Mouse (Mus musculus) liver, adult 2 months (tissue): Measurements from ENCODE around the gene Ndufs4. TPM values are rescaled to one million over a fixed set of nuclear protein-coding genes. Genes with fewer than 3 reads are reported as not detected.

ENCODE experiments used
- DNase-seq: peaks from one replicate; pipeline ENCODE4 v3.0.0-alpha.2; 2011; ENCODE audit warnings: low read depth, low spot score; ENCODE audit errors: extremely low read depth
- H3K27ac ChIP-seq: fragments of 200-500 bp; replicated peaks from 2 replicates; pipeline ENCODE4 v1.5.1; 2012; ENCODE audit warnings: low read depth, mild to moderate bottlenecking, control low read depth, inconsistent platforms, low read length; ENCODE audit not compliant: insufficient read depth
- H3K27me3 ChIP-seq: fragments of 200-500 bp; 2 replicates; pipeline ENCODE4 v1.6.1; 2012; ENCODE audit warnings: mild to moderate bottlenecking, moderate library complexity, low read length, inconsistent platforms; ENCODE audit not compliant: control insufficient read depth, insufficient read depth
- H3K36me3 ChIP-seq: fragments of 200-500 bp; 2 replicates; pipeline ENCODE4 v1.6.1; 2012; ENCODE audit warnings: low read length, inconsistent platforms; ENCODE audit not compliant: control insufficient read depth, insufficient read depth
- H3K4me1 ChIP-seq: fragments of 200-500 bp; 2 replicates; pipeline ENCODE4 v1.6.1; 2011; ENCODE audit warnings: low read length; ENCODE audit not compliant: control insufficient read depth, insufficient read depth
- H3K4me3 ChIP-seq: fragments of 200-500 bp; 2 replicates; pipeline ENCODE4 v1.5.1; 2011; ENCODE audit warnings: low read depth, mild to moderate bottlenecking, control low read depth, low read length, moderate library complexity; ENCODE audit not compliant: insufficient read depth
- H3K79me2 ChIP-seq: fragments of 200-500 bp; 2 replicates; pipeline ENCODE4 v1.6.1; 2012; ENCODE audit warnings: inconsistent platforms, mild to moderate bottlenecking, low read length, moderate library complexity; ENCODE audit not compliant: control insufficient read depth, insufficient read depth
- H3K9ac ChIP-seq: fragments of 200-500 bp; 2 replicates; pipeline ENCODE4 v1.6.1; 2012; ENCODE audit warnings: low read depth, mild to moderate bottlenecking, control low read depth, inconsistent platforms, low read length
- CTCF ChIP-seq: fragments of 200-500 bp; IDR thresholded peaks from 2 replicates; pipeline ENCODE4 v1.5.1; 2011; ENCODE audit warnings: low read depth, low read length, control low read depth
- POLR2A ChIP-seq: fragments of 200-500 bp; IDR thresholded peaks from 2 replicates; pipeline ENCODE4 v1.6.1; 2011; ENCODE audit warnings: low read length, control low read depth; ENCODE audit not compliant: insufficient read depth; ENCODE audit errors: extremely low read depth
- WGBS: fragments of 180-500 bp; shearing (Covaris S2); methylation state at CpG from one replicate; pipeline ENCODE4 v1.1.7; 2018; 5-methylcytosine and 5-hydroxymethylcytosine counted together
- polyA plus RNA-seq: library from polyadenylated mRNA; depleted of rRNA; stranded (reverse); fragments of >200 nt; gene quantifications from 2 replicates; pipeline ENCODE4 v1.2.3, GENCODE M21; 2012
- total RNA-seq: library from RNA; depleted of rRNA; stranded (reverse); fragments of >200 nt; gene quantifications from 2 replicates; pipeline ENCODE4 v1.2.3, GENCODE M21; 2014

The Ndufs4 gene
- total and polyA plus RNA-seq, 2 experiments, result 70.5 to 172 TPM

DNA sequence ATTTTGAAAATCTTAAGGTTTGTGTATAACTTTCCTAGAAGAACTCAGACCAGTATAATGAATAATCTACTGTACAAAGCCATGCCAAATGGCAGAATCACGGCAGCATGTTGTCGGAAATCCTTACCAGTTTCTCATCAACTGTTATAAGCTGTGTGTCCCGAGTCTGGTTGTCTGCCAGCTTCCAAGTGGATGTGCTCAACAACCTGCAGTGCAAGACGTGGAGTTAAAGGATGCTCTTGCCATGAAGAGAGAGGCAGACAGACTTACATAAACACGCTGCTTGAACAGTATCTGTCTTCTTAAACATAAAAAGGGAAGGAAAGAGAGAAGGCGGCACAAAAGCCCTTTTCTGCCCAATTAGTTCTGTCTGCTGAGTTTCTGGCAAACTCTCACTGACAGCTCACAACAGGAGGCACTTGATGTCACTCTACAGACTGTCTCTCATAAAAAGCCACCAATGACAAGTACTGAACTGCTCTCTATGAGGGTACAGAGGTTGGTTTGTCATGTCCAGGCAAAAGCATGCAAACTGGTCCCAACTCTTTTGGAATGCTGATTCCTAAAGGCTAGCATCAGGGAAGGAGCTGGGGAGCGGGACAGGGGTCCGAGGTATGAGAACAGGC lies 36.6 kb downstream of the Ndufs4 start:
- 90% methylated on average over 8 of the region's 8 CpGs for WGBS
- TF ChIP-seq CTCF (no peak), POLR2A (no peak)

DNA sequence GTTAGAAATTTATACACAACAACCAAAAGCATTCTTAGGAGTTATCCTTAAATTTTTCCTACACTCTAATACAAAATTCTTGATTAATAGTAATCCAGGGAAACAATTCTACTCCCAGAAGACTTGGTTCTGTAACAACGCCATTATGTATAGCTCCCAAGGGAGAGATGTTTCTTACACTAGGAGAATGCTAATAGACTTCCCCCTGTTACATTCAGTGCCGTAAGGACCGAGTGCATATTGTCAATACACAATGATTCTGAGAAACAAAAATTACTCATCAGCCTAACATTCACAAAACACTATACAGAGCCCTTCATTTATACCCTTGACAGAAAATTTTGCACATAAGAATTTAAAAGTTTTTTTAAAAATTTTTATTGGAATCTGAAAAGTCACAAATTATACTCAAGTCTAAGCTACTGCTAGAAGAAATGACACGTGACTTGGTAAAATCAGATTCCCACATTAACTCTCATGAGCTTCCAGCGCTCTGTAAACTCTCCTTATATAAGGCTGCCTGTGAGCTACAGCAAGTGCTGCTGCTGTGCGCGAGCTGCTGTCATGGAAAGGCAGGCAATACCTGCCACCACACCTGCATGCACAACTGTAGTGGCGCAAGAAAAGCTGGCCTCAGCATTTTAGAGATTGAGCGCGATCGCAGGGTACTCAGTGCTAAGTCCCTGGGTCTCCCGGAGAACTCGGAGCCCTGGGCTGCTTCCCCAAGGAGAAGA lies 42.9 kb downstream of the Ndufs4 start:
- Histone ChIP-seq H3K9ac (no peak overlapping the region), H3K4me3 (no peak overlapping the region), H3K27ac (no peak overlapping the region), H3K36me3 (no peaks in the 10 kb centered on the region), H3K27me3 (no peaks in the 10 kb centered on the region), H3K4me1 (peaks cover 4% of the 10 kb centered on the region), H3K79me2 (peaks cover 13% of the 10 kb centered on the region; the same call in 1 of the 2 replicates)
- 96% methylated on average over 13 of the region's 13 CpGs for WGBS
- TF ChIP-seq CTCF (no peak), POLR2A (no peak)
- DNase-seq, result no peak

More for the DNA sequence above, 36.6 kb downstream of the Ndufs4 start:
- Histone ChIP-seq H3K79me2 (peaks cover 3% of the 10 kb centered on the region; the same call in 1 of the 2 replicates), H3K27ac (no peak overlapping the region), H3K9ac (no peak overlapping the region), H3K4me3 (no peak overlapping the region), H3K27me3 (no peaks in the 10 kb centered on the region), H3K4me1 (peaks cover 4% of the 10 kb centered on the region), H3K36me3 (no peaks in the 10 kb centered on the region; the same call in 1 of the 2 replicates)
- no peak for DNase-seq

DNA sequence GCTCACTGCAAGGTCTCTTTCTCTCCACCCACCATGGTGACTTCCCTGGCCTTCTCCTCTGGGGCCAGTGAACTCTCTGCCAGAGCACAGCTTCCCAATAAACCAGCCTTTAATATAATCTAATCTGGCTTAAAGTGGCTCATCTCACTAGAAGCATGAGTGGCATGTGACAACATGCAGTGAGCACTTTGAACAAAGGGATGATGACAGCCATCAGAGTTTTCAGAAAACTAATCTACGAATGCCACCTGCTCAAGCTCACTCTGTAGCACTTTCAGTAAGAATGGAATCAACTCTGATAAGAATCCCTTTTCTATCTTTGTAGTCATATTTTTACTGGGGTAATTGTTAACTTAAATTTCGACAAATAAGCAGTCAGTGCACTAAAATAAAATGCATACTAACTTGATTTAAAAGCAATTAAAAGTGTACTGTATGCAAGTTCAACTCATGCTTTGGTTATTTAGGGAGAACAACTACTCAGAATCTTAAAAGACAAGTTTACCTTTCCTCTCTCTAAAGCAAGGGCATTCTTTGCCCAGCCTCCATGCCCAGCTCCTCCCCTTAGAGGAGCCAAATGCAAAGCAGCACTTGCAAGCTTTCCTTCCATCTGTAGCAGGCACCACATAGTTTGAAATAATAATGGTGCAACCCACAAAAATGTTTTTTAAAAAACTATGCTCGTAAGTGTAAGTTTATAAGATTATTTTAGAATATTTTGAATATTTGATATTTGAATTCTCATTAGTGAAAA lies 43.7 kb downstream of the Ndufs4 start:
- TF ChIP-seq POLR2A (no peak), CTCF (no peak)
- Histone ChIP-seq H3K27ac (no peak overlapping the region), H3K36me3 (no peaks in the 10 kb centered on the region), H3K27me3 (no peaks in the 10 kb centered on the region), H3K4me3 (no peak overlapping the region), H3K9ac (no peak overlapping the region), H3K4me1 (peaks cover 4% of the 10 kb centered on the region), H3K79me2 (peaks cover 13% of the 10 kb centered on the region; the same call in 1 of the 2 replicates)
- no peak for DNase-seq
- WGBS, result 86% methylated on average over 3 of the region's 3 CpGs

DNA sequence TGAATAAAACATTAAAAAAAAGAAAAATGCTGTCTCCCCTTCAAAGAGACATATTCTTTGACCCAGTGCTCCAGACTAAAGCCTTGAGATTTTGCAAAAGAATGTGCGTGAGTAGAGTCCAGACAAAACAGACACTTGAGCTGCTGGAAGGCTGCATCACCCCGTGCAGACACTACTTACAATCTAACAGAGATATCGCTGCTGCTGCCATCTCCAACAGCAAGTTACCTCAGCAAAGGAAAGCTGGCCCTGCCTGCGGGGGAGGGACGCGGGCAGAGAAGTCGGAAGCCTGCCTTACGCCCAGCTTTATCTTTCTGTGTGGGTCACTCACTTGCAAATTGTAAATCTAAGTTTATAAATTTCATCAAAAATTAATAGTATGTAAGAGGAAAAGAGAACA lies 45.1 kb downstream of the Ndufs4 start:
- Histone ChIP-seq H3K27ac (no peak overlapping the region), H3K79me2 (peaks cover 20% of the 10 kb centered on the region; the same call in 1 of the 2 replicates), H3K9ac (no peak overlapping the region), H3K4me3 (no peak overlapping the region), H3K4me1 (peaks cover 1% of the 10 kb centered on the region; the same call in 1 of the 2 replicates), H3K27me3 (no peaks in the 10 kb centered on the region), H3K36me3 (no peaks in the 10 kb centered on the region)
- WGBS, result 74% methylated on average over 8 of the region's 8 CpGs
- TF ChIP-seq CTCF (no peak), POLR2A (no peak)
- no peak for DNase-seq

DNA sequence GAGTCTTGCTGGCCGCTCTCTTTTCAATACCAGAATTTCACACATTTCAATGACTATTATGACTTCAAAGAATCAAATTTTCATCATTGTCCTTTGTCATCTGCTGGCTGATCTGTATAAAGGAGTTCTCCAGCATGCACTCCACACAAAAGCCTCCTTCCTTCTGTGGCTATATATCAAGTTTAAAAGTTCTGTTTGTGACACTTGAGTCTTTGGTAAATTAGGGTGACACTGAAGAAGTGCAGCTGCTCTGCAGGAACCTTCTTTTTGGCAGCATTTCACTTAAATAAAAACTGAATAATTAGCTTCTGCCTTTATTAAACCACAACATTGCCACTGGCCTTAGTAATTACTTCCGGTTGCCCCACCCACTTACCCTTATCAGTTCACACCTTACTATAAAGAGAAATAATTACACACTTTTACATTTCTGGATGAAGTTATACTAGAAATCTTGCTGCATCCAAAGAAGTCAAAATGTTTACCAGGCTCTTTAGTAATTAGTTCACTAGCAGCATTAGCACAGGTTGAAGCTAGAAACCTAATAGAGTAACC lies 68.1 kb downstream of the Ndufs4 start:
- DNase-seq, result no peak
- H3K27ac ChIP-seq, result no peak overlapping the region
- TF ChIP-seq CTCF, result no peak
- TF ChIP-seq POLR2A, result no peak
- WGBS, result 90% methylated on average over 2 of the region's 2 CpGs
- H3K9ac ChIP-seq, result no peak overlapping the region
- no peak overlapping the region for H3K4me3 ChIP-seq
- peaks cover 3% of the 10 kb centered on the region; the same call in 1 of the 2 replicates for H3K36me3 ChIP-seq
- peaks cover 2% of the 10 kb centered on the region; the same call in 1 of the 2 replicates for H3K79me2 ChIP-seq
- no peaks in the 10 kb centered on the region for H3K27me3 ChIP-seq
- H3K4me1 ChIP-seq, result no peaks in the 10 kb centered on the region; the same call in 1 of the 2 replicates
